Mouse (Mus musculus): ENCODE measurements at regions not wholly inside any gene's neighbourhood (a gene's known extent, or its start where the extent isn't known, plus 50 kb on each side); places are given as distances from the start of the nearest gene placed in this dataset.

GRCm38 (mm10) chr16:75663871-75664270, 71.2 kb downstream of the Rbm11 start:
- no peak overlapping the region for H3K27ac ChIP-seq (ENCODE audit: insufficient read depth, low read depth)
- H3K9me3 ChIP-seq (replicated peaks; ENCODE audit: low read length) = peaks cover 37% of the 10 kb centered on the region
- DNase-seq (ENCODE audit: extremely low read depth) = no peak
- H3K4me3 ChIP-seq (replicated peaks in 1 of 3; ENCODE audit: low read depth in 2 of 3, low read length in 2 of 3, poor library complexity in 1 of 3) = no peak overlapping the region
- no peak overlapping the region for H3K9ac ChIP-seq (ENCODE audit: insufficient read depth, low read depth)
- no peak overlapping the region for H3K4me2 ChIP-seq (ENCODE audit: insufficient read depth, low read depth, poor library complexity, severe bottlenecking)
- H3K79me2 ChIP-seq (replicated peaks; ENCODE audit: control insufficient read depth, extremely low read depth, insufficient read depth, poor library complexity, severe bottlenecking) = no peaks in the 10 kb centered on the region
- H3K27me3 ChIP-seq (replicated peaks) = no peaks in the 10 kb centered on the region
- TF ChIP-seq JUN (IDR thresholded peaks at IDR 0.05; ENCODE audit: insufficient read depth, low read depth, low read length) (no peak), ETS1 (conservative IDR thresholded peaks at IDR 0.05; ENCODE audit: low read depth, low read length) (no peak), SIN3A (IDR thresholded peaks at IDR 0.05; ENCODE audit: low read length) (no peak), E2F4 (IDR thresholded peaks at IDR 0.05; ENCODE audit: insufficient replicate concordance, low read depth, low read length) (no peak), ZC3H11A (IDR thresholded peaks at IDR 0.05; ENCODE audit: low read depth, low read length) (no peak), KAT2A (IDR thresholded peaks at IDR 0.05; ENCODE audit: insufficient replicate concordance, low read length) (no peak), USF2 (conservative IDR thresholded peaks at IDR 0.05; ENCODE audit: low read depth, low read length) (no peak), TCF12 (IDR thresholded peaks at IDR 0.05; ENCODE audit: low read depth, low read length) (no peak), ZNF384 (IDR thresholded peaks at IDR 0.05; ENCODE audit: low read depth, low read length) (no peak), MAFK (IDR thresholded peaks at IDR 0.05; ENCODE audit: insufficient replicate concordance, low read length) (no peak), PAX5 (IDR thresholded peaks at IDR 0.05; ENCODE audit: low read length) (no peak), USF1 (IDR thresholded peaks at IDR 0.05; ENCODE audit: low read depth, low read length) (no peak), MAZ (IDR thresholded peaks at IDR 0.05; ENCODE audit: low read depth, low read length) (no peak), POLR2AphosphoS2 (IDR thresholded peaks at IDR 0.05; ENCODE audit: low read depth, low read length) (no peak)
- dilution Hi-C loops (cut with MboI; ENCODE audit: extremely low pct_ligation_motif_present, extremely low pct_unique_long_range_greater_than_20kb, low sequenced_read_pairs) = no loop called here
- no peaks in the 10 kb centered on the region for H3K4me1 ChIP-seq (ENCODE audit: control insufficient read depth in 1 of 2, insufficient read depth in 2 of 2)
- in situ Hi-C loops (cut with MboI; ENCODE audit: low pct_ligation_motif_present, low pct_unique_long_range_greater_than_20kb, low sequenced_read_pairs) = no loop called here
- no peaks in the 10 kb centered on the region for H3K36me3 ChIP-seq (replicated peaks in 1 of 2; ENCODE audit: control insufficient read depth in 1 of 2, insufficient read depth in 1 of 2, low read length in 1 of 2)

GRCm38 (mm10) chr16:75667589-75667988, 74.9 kb downstream of the Rbm11 start:
- Histone ChIP-seq H3K9ac (ENCODE audit: insufficient read depth, low read depth) (no peak overlapping the region), H3K27ac (ENCODE audit: insufficient read depth, low read depth) (no peak overlapping the region), H3K4me2 (ENCODE audit: insufficient read depth, low read depth, poor library complexity, severe bottlenecking) (no peak overlapping the region), H3K9me3 (replicated peaks; ENCODE audit: low read length) (peaks cover 32% of the 10 kb centered on the region), H3K36me3 (replicated peaks in 1 of 2; ENCODE audit: control insufficient read depth in 1 of 2, insufficient read depth in 1 of 2, low read length in 1 of 2) (no peaks in the 10 kb centered on the region), H3K79me2 (replicated peaks; ENCODE audit: control insufficient read depth, extremely low read depth, insufficient read depth, poor library complexity, severe bottlenecking) (no peaks in the 10 kb centered on the region), H3K27me3 (replicated peaks) (no peaks in the 10 kb centered on the region), H3K4me3 (replicated peaks in 1 of 3; ENCODE audit: low read depth in 2 of 3, low read length in 2 of 3, poor library complexity in 1 of 3) (no peak overlapping the region), H3K4me1 (ENCODE audit: control insufficient read depth in 1 of 2, insufficient read depth in 2 of 2) (no peaks in the 10 kb centered on the region)
- dilution Hi-C loops (cut with MboI; ENCODE audit: extremely low pct_ligation_motif_present, extremely low pct_unique_long_range_greater_than_20kb, low sequenced_read_pairs) = no loop called here
- in situ Hi-C loops (cut with MboI; ENCODE audit: low pct_ligation_motif_present, low pct_unique_long_range_greater_than_20kb, low sequenced_read_pairs) = no loop called here
- DNase-seq (ENCODE audit: extremely low read depth) = no peak
- TF ChIP-seq JUN (IDR thresholded peaks at IDR 0.05; ENCODE audit: insufficient read depth, low read depth, low read length) (no peak), MAFK (IDR thresholded peaks at IDR 0.05; ENCODE audit: insufficient replicate concordance, low read length) (no peak), MAZ (IDR thresholded peaks at IDR 0.05; ENCODE audit: low read depth, low read length) (no peak), E2F4 (IDR thresholded peaks at IDR 0.05; ENCODE audit: insufficient replicate concordance, low read depth, low read length) (no peak), NRF1 (IDR thresholded peaks at IDR 0.05; ENCODE audit: low read depth, low read length) (no peak), GABPA (IDR thresholded peaks at IDR 0.05; ENCODE audit: insufficient replicate concordance, low read depth, low read length) (no peak), TBP (conservative IDR thresholded peaks at IDR 0.05; ENCODE audit: low read depth, low read length) (no peak), ZMIZ1 (IDR thresholded peaks at IDR 0.05; ENCODE audit: low read depth, low read length) (no peak), POLR2AphosphoS2 (IDR thresholded peaks at IDR 0.05; ENCODE audit: low read depth, low read length) (no peak), CHD2 (IDR thresholded peaks at IDR 0.05; ENCODE audit: low read length) (no peak), USF2 (conservative IDR thresholded peaks at IDR 0.05; ENCODE audit: low read depth, low read length) (no peak), HCFC1 (IDR thresholded peaks at IDR 0.05; ENCODE audit: low read depth, low read length) (no peak), NELFE (IDR thresholded peaks at IDR 0.05; ENCODE audit: low read depth, low read length) (no peak), ETS1 (conservative IDR thresholded peaks at IDR 0.05; ENCODE audit: low read depth, low read length) (no peak), ELF1 (IDR thresholded peaks at IDR 0.05; ENCODE audit: low read depth, low read length) (no peak), EP300 (IDR thresholded peaks at IDR 0.05; ENCODE audit: low read length) (no peak), BHLHE40 (IDR thresholded peaks at IDR 0.05; ENCODE audit: low read depth, low read length) (no peak)
